Mouse (Mus musculus) megakaryocyte, embryonic 14.5 days (primary cell): ENCODE measurements around the gene Stx16. TPM values are rescaled to one million over a fixed set of nuclear protein-coding genes. Genes with fewer than 3 reads are reported as not detected.

Experiments
- H3K27me3 ChIP-seq: replicated peaks from 2 replicates; pipeline ENCODE3; 2012; ENCODE audit warnings: inconsistent platforms
- H3K36me3 ChIP-seq: replicated peaks from 2 replicates; pipeline ENCODE3; 2012; ENCODE audit warnings: low read length, inconsistent platforms, mixed read lengths
- H3K4me1 ChIP-seq: 2 replicates; pipeline ENCODE4 v1.6.1; 2012; ENCODE audit warnings: inconsistent platforms
- H3K4me3 ChIP-seq: replicated peaks from 2 replicates; pipeline ENCODE3; 2012; ENCODE audit warnings: moderate library complexity, mild to moderate bottlenecking, inconsistent platforms
- H3K9me3 ChIP-seq: 2 replicates; pipeline ENCODE4 v1.6.1; 2012; ENCODE audit warnings: inconsistent platforms
- FLI1 ChIP-seq: IDR thresholded peaks from 2 replicates; pipeline ENCODE4 v1.6.1; 2012; ENCODE audit warnings: low read length, inconsistent platforms, mixed read lengths
- GATA1 ChIP-seq: IDR thresholded peaks from 3 replicates; pipeline ENCODE4 v1.6.1; 2012; ENCODE audit warnings: mixed read lengths, low read length, inconsistent platforms, borderline replicate concordance
- polyA plus RNA-seq: library from polyadenylated mRNA; stranded (reverse); fragments of >175 nt; gene quantifications from 2 replicates; pipeline ENCODE4 v1.2.3, GENCODE M21; 2012; ENCODE audit warnings: low replicate concordance; ENCODE audit not compliant: insufficient read depth

Gene Stx16
- polyA plus RNA-seq, 1 experiment: 41.1 TPM

DNA sequence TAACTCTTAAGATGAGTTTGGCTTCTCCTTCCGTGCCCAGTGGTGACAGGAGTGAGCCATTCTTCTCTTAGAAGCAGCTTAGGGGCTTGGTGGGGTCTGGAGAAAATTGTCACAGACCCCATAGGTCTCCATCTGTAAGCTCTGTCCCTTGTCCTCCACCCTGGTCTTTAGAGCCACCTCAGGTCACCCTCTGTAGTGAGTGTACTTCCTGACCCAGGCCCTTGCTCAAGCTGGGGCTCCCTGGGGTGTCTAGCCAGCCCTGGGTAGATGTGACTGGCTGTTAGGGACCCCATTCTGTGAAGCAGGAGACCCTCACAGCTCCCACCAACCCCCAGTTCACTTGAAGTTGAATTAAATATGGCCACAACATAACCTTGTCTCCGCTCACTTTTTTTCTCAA, 46.2 kb downstream of the Stx16 start:
- H3K36me3 ChIP-seq: peaks cover 79% of the 10 kb centered on the region
- H3K9me3 ChIP-seq: peaks cover 23% of the 10 kb centered on the region
- peaks cover 1% of the 10 kb centered on the region for H3K27me3 ChIP-seq
- H3K4me3 ChIP-seq: no peak overlapping the region
- peaks cover 13% of the 10 kb centered on the region for H3K4me1 ChIP-seq
- TF ChIP-seq FLI1: no peak
- TF ChIP-seq GATA1: no peak

DNA sequence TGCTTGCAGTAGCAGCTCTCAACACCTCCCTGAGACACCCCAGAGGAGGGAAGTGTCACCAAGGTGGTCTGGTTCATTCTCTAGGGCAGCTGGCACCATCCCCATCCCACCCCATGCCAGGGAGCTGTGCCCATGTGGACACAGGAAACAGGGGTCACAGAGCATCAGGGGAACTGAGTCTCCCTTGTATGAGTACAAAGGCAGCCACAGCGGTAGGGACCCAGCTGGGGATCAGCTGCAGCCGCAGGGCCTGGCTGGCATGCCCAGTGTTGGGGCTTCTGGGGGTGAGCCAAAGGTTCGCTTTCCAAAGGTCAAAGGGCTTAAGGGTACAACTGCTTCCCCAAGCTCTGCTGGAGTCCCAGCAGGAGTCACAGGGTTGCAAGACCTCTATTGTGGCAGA, 47.6 kb downstream of the Stx16 start:
- H3K27me3 ChIP-seq: peaks cover 5% of the 10 kb centered on the region
- H3K9me3 ChIP-seq: peaks cover 23% of the 10 kb centered on the region
- no peak overlapping the region for H3K4me3 ChIP-seq
- H3K4me1 ChIP-seq: peaks cover 8% of the 10 kb centered on the region
- TF ChIP-seq FLI1: no peak
- no peak for TF ChIP-seq GATA1
- H3K36me3 ChIP-seq: peaks cover 65% of the 10 kb centered on the region

DNA sequence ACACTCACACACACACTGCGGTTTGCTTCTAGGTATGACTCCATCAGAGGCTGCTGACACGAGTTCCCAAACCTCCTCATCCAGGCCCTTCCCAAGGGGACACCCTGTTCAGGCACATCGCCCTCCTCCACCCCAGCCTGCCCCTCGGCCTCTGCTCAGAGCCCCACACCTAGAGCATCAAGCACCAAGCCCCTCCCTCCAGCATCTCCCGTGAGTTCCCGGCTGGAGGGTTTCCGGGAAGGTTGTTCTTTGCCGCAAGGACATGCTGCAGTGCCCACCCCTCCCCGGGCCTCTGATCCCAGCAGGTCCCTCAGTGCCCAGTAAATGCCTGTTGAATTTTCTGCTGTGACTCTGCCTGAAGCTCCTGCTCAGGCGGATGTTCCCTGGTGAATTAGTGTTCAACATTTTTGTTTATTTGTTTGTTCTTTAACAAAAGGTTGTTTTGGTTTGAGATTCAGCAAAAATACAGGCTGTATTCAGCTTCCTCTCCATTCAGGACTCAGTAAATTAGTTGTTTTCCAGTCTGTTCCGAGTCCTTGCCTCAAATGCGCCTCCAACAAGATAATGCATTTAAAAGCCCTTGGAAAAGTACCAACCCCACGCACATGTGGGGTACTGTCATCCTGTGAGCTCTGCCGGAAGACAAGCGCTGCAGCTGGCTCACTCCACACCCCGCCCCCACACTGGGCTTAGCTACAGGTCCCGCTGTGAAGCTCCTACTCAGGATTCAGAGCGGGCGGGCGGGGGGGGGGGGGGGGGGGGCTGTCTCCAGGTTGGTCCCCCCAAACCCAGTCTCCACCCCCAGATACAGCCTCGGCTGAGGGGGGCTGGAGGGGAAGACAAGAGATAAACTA, 50.6 kb downstream of the Stx16 start:
- H3K27me3 ChIP-seq: peaks cover 8% of the 10 kb centered on the region
- peaks cover 8% of the 10 kb centered on the region for H3K4me1 ChIP-seq
- H3K36me3 ChIP-seq: peaks cover 35% of the 10 kb centered on the region
- H3K4me3 ChIP-seq: no peak overlapping the region
- TF ChIP-seq FLI1: no peak
- TF ChIP-seq GATA1: no peak
- H3K9me3 ChIP-seq: peaks cover 23% of the 10 kb centered on the region

DNA sequence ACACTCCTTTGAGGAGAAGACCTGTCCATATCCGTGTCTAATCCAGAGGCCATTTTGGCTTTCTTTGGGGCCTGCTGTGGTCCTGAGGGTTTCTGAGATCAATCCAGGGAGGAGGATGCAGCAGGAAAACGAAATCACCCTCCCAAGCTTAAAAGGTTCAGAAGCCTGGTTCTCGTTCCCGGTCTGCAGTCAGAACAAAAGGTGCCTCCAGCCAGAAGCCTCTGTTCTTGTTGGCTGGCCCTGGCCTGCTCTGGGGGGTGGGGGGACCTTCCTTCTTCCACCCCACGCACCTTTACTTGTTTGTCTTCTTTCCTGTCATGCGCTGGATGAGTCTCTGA, 51.2 kb downstream of the Stx16 start:
- peaks cover 23% of the 10 kb centered on the region for H3K9me3 ChIP-seq
- peaks cover 29% of the 10 kb centered on the region for H3K36me3 ChIP-seq
- no peak for TF ChIP-seq GATA1
- no peak for TF ChIP-seq FLI1
- H3K4me1 ChIP-seq: peaks cover 8% of the 10 kb centered on the region
- H3K4me3 ChIP-seq: no peak overlapping the region
- peaks cover 12% of the 10 kb centered on the region for H3K27me3 ChIP-seq

DNA sequence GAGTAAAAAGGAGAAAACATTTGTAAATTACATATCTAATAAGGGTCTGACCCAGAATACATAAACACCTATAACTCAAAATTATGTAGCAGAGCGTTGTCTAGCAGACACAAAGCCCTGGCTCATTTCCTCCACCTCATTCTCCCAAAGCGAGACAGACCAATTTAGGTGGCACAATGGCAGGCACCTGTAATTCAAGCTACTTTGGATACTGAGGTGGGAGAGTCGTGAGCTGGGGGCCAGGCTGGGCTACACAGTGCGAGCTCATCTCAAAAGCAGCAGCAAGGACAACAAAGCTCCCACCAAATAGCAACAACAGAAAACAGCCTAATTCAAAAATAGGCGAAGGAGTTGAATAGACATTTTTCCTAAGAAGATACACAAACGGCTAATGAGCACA, 52.8 kb downstream of the Stx16 start:
- H3K4me3 ChIP-seq: no peak overlapping the region
- H3K9me3 ChIP-seq: peaks cover 18% of the 10 kb centered on the region
- TF ChIP-seq FLI1: no peak
- no peak for TF ChIP-seq GATA1
- peaks cover 12% of the 10 kb centered on the region for H3K27me3 ChIP-seq
- H3K36me3 ChIP-seq: peaks cover 13% of the 10 kb centered on the region
- peaks cover 8% of the 10 kb centered on the region for H3K4me1 ChIP-seq

DNA sequence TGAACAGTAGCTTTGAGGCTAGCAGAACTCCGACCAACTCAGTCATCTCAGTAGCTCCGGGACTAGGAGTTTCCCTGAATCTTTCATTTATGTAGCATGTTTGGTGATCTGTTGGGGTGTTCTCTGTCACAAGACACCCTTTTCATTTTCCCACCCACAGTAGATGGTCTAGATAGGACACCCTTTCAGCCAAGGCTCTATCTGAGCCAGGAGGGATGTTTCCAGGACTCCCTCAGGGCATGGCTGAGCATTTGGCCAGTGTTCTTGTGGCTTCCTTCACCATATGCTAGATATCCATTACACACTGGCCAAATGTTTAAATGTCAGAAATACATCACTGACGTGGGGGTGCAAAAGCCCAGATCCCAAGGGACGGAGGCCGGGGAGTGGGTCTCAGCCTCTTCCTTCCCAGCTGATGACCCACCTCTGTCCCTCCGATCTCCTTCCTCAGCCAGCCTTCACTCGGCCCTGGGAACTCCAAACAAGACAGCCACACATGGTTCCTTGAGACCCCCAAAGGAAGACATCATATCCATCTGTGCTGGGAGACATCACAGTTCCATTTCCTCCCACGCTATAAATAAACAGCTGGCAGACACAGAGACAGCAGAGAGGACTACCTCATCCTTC, 54.5 kb downstream of the Stx16 start:
- H3K4me1 ChIP-seq: peaks cover 8% of the 10 kb centered on the region
- no peak for TF ChIP-seq GATA1
- no peak for TF ChIP-seq FLI1
- H3K27me3 ChIP-seq: peaks cover 12% of the 10 kb centered on the region
- H3K36me3 ChIP-seq: no peaks in the 10 kb centered on the region
- H3K4me3 ChIP-seq: no peak overlapping the region
- H3K9me3 ChIP-seq: peaks cover 2% of the 10 kb centered on the region

DNA sequence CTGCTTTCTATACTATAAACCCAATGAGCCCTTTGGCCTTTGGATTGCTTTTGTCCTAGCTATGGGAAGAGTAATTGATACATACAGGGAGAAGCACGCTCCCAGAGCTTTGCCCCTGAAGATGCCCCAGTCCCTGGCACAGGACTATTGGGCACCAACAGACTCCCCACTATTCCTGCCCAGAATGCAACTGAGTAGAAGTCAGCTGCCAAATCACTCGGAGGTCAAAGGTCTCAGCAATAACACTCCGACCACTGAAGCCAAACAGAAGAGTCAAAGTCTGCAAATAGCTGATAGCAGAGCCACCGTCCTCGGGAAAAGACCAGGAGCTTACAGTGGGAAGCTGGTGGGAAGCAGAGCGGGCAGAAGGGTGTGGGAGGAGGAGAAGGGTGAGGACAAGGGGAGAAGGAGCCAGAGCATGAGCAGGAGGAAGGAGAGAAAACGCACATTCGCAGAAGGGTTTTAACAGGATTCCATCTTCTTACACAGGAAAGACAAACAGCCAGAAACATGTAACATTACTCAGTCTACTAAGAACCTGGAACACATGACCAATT, 56.4 kb downstream of the Stx16 start:
- Histone ChIP-seq H3K27me3 (peaks cover 12% of the 10 kb centered on the region), H3K4me1 (no peaks in the 10 kb centered on the region), H3K9me3 (peaks cover 7% of the 10 kb centered on the region; the same call in 1 of the 2 replicates), H3K36me3 (no peaks in the 10 kb centered on the region), H3K4me3 (no peak overlapping the region)
- TF ChIP-seq FLI1: no peak
- TF ChIP-seq GATA1: no peak

Other genes starting within 250 kb of the Stx16 start
- 121 and 165 TPM in 2 replicates for gene Npepl1, start 34.0 kb downstream of the Stx16 start, polyA plus RNA-seq
- gene Gnas, start 208.0 kb downstream of the Stx16 start, polyA plus RNA-seq: 1,157 and 1,276 TPM in 2 replicates